Mouse (Mus musculus) ES-E14 (cell line): ENCODE results near the gene Mpeg1.

Experiments
- CHD2 ChIP-seq: IDR thresholded peaks from 2 replicates; pipeline ENCODE4 v1.6.1; 2014; ENCODE audit warnings: mild to moderate bottlenecking, low read depth, low read length, inconsistent platforms
- HCFC1 ChIP-seq: IDR thresholded peaks from 2 replicates; pipeline ENCODE4 v1.6.1; 2012; ENCODE audit warnings: low read length, inconsistent platforms, borderline replicate concordance; ENCODE audit not compliant: insufficient read depth

- no peak for TF ChIP-seq HCFC1
- no peak for TF ChIP-seq CHD2
These were observed 35.7 kb downstream of the Mpeg1 start for GRCm38 (mm10) chr19:12496241-12496640.
